Mouse (Mus musculus) lung, embryonic 15.5 days (tissue): Measurements from ENCODE around the gene Cdkl4. TPM values are rescaled to one million over a fixed set of nuclear protein-coding genes. Genes with fewer than 3 reads are reported as not detected.
"Not testable (repeated sequence)": the region's sequence is repeated elsewhere in the genome, so short reads cannot be mapped to it uniquely, and the experiment has no call there.

Experiments
- ATAC-seq: fragments of 200-750 bp; cut with Nextera tagmentation; 2 replicates; pipeline ENCODE4 v1.8.0; 2017; ENCODE audit warnings: moderate number of reproducible peaks, borderline replicate concordance; ENCODE audit not compliant: low FRiP score, low TSS enrichment; ENCODE audit errors: extremely low read depth
- H3K27ac ChIP-seq: fragments of 300-500 bp; sonication (generic); 2 replicates; pipeline ENCODE4 v1.5.1; 2015; ENCODE audit warnings: moderate library complexity, mild to moderate bottlenecking, inconsistent platforms
- H3K27me3 ChIP-seq: fragments of 300-500 bp; sonication (generic); 2 replicates; pipeline ENCODE4 v1.6.1; 2015; ENCODE audit warnings: inconsistent platforms
- H3K36me3 ChIP-seq: fragments of 300-500 bp; sonication (generic); 2 replicates; pipeline ENCODE4 v1.6.1; 2015; ENCODE audit warnings: inconsistent platforms
- H3K4me1 ChIP-seq: fragments of 300-500 bp; sonication (generic); 2 replicates; pipeline ENCODE4 v1.6.1; 2015; ENCODE audit warnings: inconsistent platforms
- H3K4me2 ChIP-seq: fragments of 300-500 bp; sonication (generic); 2 replicates; pipeline ENCODE4 v1.6.1; 2015; ENCODE audit warnings: inconsistent platforms, mild to moderate bottlenecking, moderate library complexity
- H3K4me3 ChIP-seq: fragments of 300-500 bp; sonication (generic); 2 replicates; pipeline ENCODE4 v1.5.1; 2015; ENCODE audit warnings: mild to moderate bottlenecking, inconsistent platforms
- H3K9ac ChIP-seq: fragments of 300-500 bp; sonication (generic); 2 replicates; pipeline ENCODE4 v1.6.1; 2015; ENCODE audit warnings: inconsistent platforms
- H3K9me3 ChIP-seq: fragments of 300-500 bp; sonication (generic); 2 replicates; pipeline ENCODE4 v1.6.1; 2016; ENCODE audit warnings: inconsistent platforms
- WGBS: fragments of 180-500 bp; shearing (Covaris S2); methylation state at CpG from one replicate; pipeline ENCODE4 v1.1.7; 2015; 5-methylcytosine and 5-hydroxymethylcytosine counted together
- polyA plus RNA-seq: library from polyadenylated mRNA; unstranded; fragments of >200 nt; fragmentation: Nextera tagmentation; extraction: Ambion mirVana; gene quantifications from 2 replicates; pipeline ENCODE4 v1.2.1, GENCODE M21; 2015

The Cdkl4 gene
- polyA plus RNA-seq, 1 experiment from 2014 or later, result 0.89 TPM

DNA sequence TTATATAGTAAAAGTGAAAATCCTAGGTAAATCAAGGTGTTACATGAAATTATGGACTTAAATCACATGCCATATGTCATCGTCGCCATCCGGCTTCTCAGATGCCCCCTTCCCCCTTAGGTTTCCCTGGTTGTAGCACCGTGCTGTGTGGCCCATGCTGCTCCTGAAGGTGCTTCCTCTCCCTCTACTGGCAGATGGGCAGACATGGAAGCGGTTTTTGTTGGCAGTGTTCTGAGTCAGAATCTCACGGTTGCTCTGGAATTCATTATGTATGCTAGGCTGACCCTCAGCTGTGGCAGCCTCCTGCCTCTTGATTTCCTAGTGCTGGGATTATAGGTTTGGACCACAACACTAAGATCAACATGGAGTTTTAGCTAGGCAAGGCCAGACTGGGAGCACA, 40.5 kb downstream of the Cdkl4 start:
- ATAC-seq, result no peak
- H3K36me3 ChIP-seq, result no peaks in the 10 kb centered on the region
- H3K4me2 ChIP-seq, result no peak overlapping the region
- H3K9ac ChIP-seq, result no peak overlapping the region
- H3K27me3 ChIP-seq, result no peaks in the 10 kb centered on the region
- WGBS, result 51% methylated on average over 6 of the region's 6 CpGs
- H3K27ac ChIP-seq, result no peak overlapping the region
- no peaks in the 10 kb centered on the region for H3K4me1 ChIP-seq
- no peaks in the 10 kb centered on the region for H3K9me3 ChIP-seq
- H3K4me3 ChIP-seq, result no peak overlapping the region

DNA sequence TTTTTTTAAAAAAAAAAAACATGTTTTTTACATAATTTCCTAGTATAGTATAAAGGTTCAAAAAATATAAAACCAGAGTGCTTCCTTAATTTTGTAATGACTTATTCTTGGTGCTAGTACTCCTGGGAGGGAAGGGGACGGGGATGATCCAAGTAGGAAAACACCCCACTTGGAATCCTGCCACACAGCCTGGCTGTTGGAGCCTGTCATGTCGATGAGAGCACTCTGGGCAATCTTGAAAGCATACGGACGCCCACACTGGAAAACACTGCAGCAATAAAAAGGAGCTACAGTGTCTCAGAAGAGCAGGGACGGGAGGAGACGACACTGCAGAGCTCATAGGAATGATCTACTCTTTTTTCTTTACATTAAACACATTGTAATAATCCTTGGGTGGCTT, 42.0 kb downstream of the Cdkl4 start:
- H3K9ac ChIP-seq, result no peak overlapping the region
- H3K4me2 ChIP-seq, result no peak overlapping the region
- H3K36me3 ChIP-seq, result no peaks in the 10 kb centered on the region
- no peak overlapping the region for H3K27ac ChIP-seq
- H3K9me3 ChIP-seq, result no peaks in the 10 kb centered on the region
- no peaks in the 10 kb centered on the region for H3K4me1 ChIP-seq
- no peak for ATAC-seq
- no peak overlapping the region for H3K4me3 ChIP-seq
- WGBS, result 51% methylated on average over 6 of the region's 6 CpGs
- no peaks in the 10 kb centered on the region for H3K27me3 ChIP-seq

DNA sequence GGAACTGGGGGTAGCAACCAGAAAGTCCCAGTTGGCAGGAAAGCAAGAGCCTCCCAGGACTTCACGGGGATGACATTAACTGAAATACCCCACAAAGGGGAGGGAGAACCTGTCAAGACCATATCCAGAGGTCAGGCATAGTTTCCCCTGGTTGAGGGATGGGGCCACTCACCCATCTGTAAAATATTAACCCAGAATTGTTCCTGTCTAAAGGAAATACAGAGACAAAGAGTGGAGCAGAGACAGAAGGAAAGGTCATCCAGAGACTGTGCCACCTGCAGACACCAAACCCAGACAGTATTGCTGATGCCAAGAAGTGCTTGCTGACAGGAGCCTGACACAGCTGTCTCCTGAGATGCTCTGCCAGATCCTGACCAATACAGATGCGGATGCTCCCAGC, 46.3 kb downstream of the Cdkl4 start:
- not testable (repeated sequence) for H3K9ac ChIP-seq, H3K4me3 ChIP-seq, H3K4me1 ChIP-seq, ATAC-seq, H3K9me3 ChIP-seq, H3K27me3 ChIP-seq, H3K4me2 ChIP-seq, H3K36me3 ChIP-seq, H3K27ac ChIP-seq
- WGBS, result 47% methylated on average over 2 of the region's 2 CpGs

DNA sequence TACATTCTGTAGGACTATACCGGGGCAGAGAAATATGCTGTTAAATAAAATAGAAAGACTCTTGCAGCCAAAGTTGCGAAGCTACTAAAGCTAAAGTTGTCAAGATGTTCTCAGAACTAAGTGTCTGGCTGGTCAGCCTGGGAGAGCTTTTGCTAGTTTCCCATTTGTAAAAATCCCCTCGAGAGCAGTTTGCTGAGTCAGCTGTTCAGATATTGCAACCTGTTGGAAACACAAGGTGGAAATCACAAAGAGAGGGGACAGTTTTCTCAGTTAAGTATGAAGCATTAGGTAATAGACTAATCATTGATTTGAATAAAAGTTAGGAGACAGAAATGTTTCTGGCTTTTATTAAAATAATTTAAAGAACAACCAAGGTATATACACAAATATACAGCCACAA, 54.4 kb downstream of the Cdkl4 start:
- Histone ChIP-seq H3K4me1 (no peaks in the 10 kb centered on the region), H3K9ac (no peak overlapping the region), H3K4me3 (no peak overlapping the region), H3K36me3 (no peaks in the 10 kb centered on the region), H3K27me3 (no peaks in the 10 kb centered on the region), H3K4me2 (no peak overlapping the region), H3K27ac (no peak overlapping the region), H3K9me3 (no peaks in the 10 kb centered on the region)
- 76% methylated on average over 3 of the region's 3 CpGs for WGBS
- no peak for ATAC-seq

DNA sequence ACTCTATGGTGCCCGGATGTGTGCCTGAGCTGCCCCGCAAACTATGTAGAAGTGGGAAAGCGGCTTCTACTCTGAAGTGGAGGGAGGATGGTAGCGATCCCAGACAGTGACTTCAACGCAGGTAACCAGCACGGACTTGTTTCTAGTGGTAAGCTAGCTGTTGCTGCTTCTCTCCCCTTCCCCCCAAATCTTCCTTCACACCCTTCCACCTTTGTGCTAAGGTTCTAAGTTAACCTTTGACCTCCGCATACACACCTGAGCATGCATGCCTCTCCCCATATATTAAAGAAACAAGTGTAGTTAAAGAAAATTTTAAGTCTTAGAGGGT, 55.4 kb downstream of the Cdkl4 start:
- no peaks in the 10 kb centered on the region for H3K4me1 ChIP-seq
- H3K9ac ChIP-seq, result no peak overlapping the region
- WGBS, result 60% methylated on average over 7 of the region's 7 CpGs
- no peak for ATAC-seq
- H3K4me3 ChIP-seq, result no peak overlapping the region
- H3K36me3 ChIP-seq, result no peaks in the 10 kb centered on the region
- H3K27ac ChIP-seq, result no peak overlapping the region
- H3K27me3 ChIP-seq, result no peaks in the 10 kb centered on the region
- no peaks in the 10 kb centered on the region for H3K9me3 ChIP-seq
- H3K4me2 ChIP-seq, result no peak overlapping the region

DNA sequence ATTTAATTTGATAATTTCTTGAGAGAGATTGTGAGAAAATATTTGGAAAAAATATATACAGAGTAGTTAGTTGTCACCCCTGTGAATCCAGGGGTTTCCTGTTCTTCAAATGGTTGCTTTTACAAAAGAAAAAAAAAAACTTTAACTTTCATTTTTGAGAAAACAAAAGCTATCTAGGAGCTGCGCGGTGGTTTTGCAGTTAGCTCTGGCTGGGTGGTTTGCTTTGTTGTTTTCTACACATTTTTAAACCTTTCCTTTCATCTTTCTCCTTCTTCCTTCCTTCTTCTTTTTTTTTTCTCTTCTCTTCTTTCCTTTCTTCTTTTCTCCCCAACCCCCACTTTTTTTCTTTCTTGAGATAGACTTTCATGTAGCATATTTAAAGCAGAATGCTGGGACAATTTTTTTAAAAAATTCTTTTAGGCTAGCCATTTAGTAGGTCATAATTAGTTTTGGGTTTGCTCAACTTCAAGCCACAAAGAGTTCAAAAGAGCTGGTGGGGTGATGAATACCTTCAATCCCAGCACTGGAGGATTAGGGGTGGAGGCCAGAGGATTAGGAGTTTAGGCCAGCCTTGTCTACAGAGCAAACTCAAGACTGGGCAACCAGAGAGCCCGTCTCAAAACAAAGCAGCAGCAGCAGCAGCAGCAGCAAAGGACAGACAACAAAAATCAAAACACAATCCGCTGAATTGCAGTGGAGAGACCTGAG, 55.9 kb downstream of the Cdkl4 start:
- H3K36me3 ChIP-seq, result no peaks in the 10 kb centered on the region
- no peak overlapping the region for H3K27ac ChIP-seq
- 68% methylated on average over 4 of the region's 4 CpGs for WGBS
- ATAC-seq, result no peak
- no peaks in the 10 kb centered on the region for H3K4me1 ChIP-seq
- no peaks in the 10 kb centered on the region for H3K27me3 ChIP-seq
- H3K4me3 ChIP-seq, result no peak overlapping the region
- no peaks in the 10 kb centered on the region for H3K9me3 ChIP-seq
- H3K9ac ChIP-seq, result no peak overlapping the region
- H3K4me2 ChIP-seq, result no peak overlapping the region

DNA sequence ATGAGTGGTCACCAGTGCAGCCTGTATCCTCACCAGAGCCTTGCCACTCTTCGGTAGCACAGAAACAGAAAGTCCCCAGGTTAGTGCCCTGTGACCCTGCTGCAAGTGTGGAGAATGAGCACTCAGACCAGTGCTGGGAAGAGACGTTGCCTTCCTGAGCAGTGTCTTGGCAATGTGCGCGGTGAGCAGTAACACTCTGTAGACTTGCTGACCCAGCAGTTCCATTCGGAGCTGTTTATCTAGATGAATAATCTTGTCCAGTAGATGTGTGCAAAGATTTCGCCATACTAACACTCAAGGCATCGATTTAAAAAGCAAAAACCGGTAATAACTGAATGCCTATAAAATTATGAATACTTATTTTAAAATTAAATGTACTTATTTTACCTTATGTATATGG, 57.1 kb downstream of the Cdkl4 start:
- WGBS, result 72% methylated on average over 8 of the region's 8 CpGs
- no peaks in the 10 kb centered on the region for H3K36me3 ChIP-seq
- no peaks in the 10 kb centered on the region for H3K4me1 ChIP-seq
- no peak overlapping the region for H3K4me3 ChIP-seq
- H3K27me3 ChIP-seq, result no peaks in the 10 kb centered on the region
- no peaks in the 10 kb centered on the region for H3K9me3 ChIP-seq
- no peak for ATAC-seq
- no peak overlapping the region for H3K4me2 ChIP-seq
- H3K9ac ChIP-seq, result no peak overlapping the region
- no peak overlapping the region for H3K27ac ChIP-seq

DNA sequence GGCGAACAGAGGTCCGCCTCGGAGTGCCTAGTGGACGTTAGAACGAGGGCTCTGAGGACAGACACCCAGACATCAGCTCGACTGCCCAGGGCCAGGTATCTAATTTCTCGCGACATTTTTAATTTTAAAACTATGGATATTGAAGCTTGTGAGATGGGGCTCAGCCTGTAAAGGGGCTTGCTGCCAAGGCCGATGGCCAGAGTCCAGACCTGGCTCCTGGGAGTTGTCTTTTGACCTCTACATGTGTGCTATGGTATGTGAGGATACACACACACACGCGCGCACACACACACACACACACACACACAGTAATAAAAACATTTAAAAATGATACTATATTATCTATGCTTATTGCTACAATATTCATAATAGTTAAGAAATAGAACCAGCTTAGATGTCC, 58.8 kb downstream of the Cdkl4 start:
- no peaks in the 10 kb centered on the region for H3K9me3 ChIP-seq
- H3K4me3 ChIP-seq, result no peak overlapping the region
- H3K4me2 ChIP-seq, result no peak overlapping the region
- 90% methylated on average over 12 of the region's 12 CpGs for WGBS
- no peak overlapping the region for H3K27ac ChIP-seq
- no peaks in the 10 kb centered on the region for H3K36me3 ChIP-seq
- no peak for ATAC-seq
- 0 out of 2 replicates have a peak, but pooled peaks cover under 1% of the 10 kb centered on the region for H3K4me1 ChIP-seq
- no peaks in the 10 kb centered on the region for H3K27me3 ChIP-seq
- H3K9ac ChIP-seq, result no peak overlapping the region

DNA sequence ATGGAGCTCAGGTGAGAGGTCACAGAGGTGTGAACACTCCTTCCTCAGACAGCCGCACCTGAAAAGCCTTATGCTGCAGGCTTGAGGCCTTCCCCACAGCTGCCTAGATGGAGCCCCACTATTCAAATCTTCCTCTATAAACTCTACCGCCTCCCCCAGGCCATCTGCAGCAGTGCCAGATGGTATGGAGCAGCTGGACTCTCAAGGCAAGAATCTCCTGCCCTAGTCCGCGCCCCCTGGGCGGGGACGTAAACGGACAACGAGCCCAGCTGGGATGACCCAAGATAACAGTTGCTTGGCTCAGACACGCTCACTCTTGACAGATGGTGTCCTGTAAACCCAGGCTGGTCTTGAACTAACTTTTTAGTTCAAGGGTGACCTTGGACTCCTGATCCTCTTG, 60.4 kb downstream of the Cdkl4 start:
- no peaks in the 10 kb centered on the region for H3K36me3 ChIP-seq
- 53% methylated on average over 9 of the region's 9 CpGs for WGBS
- no peaks in the 10 kb centered on the region for H3K27me3 ChIP-seq
- H3K4me2 ChIP-seq, result no peak overlapping the region
- H3K27ac ChIP-seq, result no peak overlapping the region
- 0 out of 2 replicates have a peak, but pooled peaks cover 5% of the 10 kb centered on the region for H3K4me1 ChIP-seq
- no peak overlapping the region for H3K4me3 ChIP-seq
- ATAC-seq, result no peak
- H3K9ac ChIP-seq, result no peak overlapping the region
- H3K9me3 ChIP-seq, result no peaks in the 10 kb centered on the region

DNA sequence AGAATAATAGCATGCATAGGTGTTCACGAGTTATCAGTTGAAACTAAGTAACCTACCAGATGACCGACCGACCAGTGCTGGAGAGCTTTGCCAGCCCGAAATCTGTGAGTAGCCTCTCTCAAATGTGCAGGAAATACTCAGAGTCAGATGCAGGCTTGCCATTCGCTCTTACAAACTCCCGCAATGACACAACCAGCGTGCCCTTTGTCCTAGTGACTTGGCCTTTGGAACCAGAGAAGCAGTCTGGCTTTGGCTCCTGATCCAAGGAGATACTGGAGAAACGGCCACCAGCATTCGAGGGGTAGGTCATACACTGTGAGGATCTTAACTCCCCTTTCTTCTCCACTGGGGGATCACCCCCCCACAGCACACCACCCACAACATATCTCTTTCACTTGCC, 61.7 kb downstream of the Cdkl4 start:
- WGBS, result 85% methylated on average over 9 of the region's 9 CpGs
- Histone ChIP-seq H3K27me3 (no peaks in the 10 kb centered on the region), H3K4me1 (0 out of 2 replicates have a peak, but pooled peaks cover 5% of the 10 kb centered on the region), H3K9me3 (no peaks in the 10 kb centered on the region), H3K36me3 (no peaks in the 10 kb centered on the region), H3K9ac (no peak overlapping the region), H3K4me3 (no peak overlapping the region), H3K27ac (no peak overlapping the region), H3K4me2 (no peak overlapping the region)
- ATAC-seq, result no peak

DNA sequence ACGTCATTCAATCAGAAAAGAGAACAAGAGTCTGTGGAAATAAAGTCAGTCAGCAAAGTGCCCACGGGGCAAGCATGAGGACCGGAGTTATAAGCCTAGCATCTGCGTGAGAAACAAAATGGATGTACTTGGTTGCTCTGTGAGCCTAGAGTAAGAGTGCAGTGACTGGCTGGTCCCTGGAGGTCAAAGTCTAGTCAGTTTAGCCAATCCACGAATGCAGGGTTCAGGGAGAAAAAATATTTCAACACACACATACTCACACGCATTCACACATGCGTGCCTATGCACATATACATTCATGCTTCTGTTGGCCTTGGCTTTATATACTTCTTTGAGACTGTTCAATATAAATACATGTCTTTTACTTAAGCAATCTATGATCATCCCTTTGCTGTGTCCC, 62.1 kb downstream of the Cdkl4 start:
- Histone ChIP-seq H3K9ac (no peak overlapping the region), H3K27me3 (no peaks in the 10 kb centered on the region), H3K27ac (no peak overlapping the region), H3K4me3 (no peak overlapping the region), H3K4me2 (no peak overlapping the region), H3K36me3 (no peaks in the 10 kb centered on the region), H3K4me1 (0 out of 2 replicates have a peak, but pooled peaks cover 5% of the 10 kb centered on the region), H3K9me3 (no peaks in the 10 kb centered on the region)
- WGBS, result 88% methylated on average over 7 of the region's 7 CpGs
- no peak for ATAC-seq

DNA sequence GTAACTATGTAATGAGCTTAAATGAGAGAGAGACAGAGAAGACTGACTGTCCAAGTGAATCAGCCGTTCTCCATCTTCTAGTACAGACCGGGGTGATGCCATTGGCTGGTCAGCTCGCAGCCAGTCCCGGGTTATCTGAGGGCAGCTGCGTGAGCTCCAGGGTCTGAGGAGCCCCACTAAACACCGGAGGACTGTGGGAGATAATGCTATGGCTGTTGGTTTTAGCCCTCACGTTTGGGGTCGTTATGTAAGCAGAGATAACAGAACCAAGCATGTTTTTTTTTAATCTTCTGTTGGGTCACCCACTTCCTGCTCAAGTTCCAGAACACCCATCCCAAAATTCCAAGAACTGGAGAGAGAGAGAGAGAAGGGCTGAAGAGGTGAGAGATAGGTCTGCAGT, 63.8 kb downstream of the Cdkl4 start:
- Histone ChIP-seq H3K9me3 (no peaks in the 10 kb centered on the region), H3K4me2 (no peak overlapping the region), H3K9ac (no peak overlapping the region), H3K36me3 (no peaks in the 10 kb centered on the region), H3K27me3 (no peaks in the 10 kb centered on the region), H3K27ac (no peak overlapping the region), H3K4me1 (0 out of 2 replicates have a peak, but pooled peaks cover 5% of the 10 kb centered on the region), H3K4me3 (no peak overlapping the region)
- 30% methylated on average over 8 of the region's 8 CpGs for WGBS
- ATAC-seq, result no peak

DNA sequence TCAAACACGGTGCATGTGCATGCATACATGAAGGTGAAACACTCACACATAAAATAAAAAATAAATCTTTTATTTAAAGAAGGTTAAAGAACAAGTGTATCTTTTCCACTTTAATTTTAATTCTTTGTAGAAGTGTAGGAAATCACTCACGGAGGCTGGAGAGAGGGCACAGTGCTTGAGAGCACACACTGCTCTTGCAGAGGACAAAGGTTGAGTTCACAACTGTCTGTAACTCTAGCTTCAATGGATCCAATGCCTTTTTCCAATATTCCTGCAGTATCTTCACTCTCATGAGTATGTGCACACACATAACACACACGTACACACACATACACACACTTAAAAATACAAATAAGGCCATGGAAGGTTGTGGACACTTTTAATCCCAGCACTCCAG, 67.2 kb downstream of the Cdkl4 start:
- Histone ChIP-seq H3K4me1 (0 out of 2 replicates have a peak, but pooled peaks cover 5% of the 10 kb centered on the region), H3K9me3 (no peaks in the 10 kb centered on the region), H3K27me3 (no peaks in the 10 kb centered on the region), H3K27ac (no peak overlapping the region), H3K9ac (no peak overlapping the region), H3K4me3 (no peak overlapping the region), H3K36me3 (no peaks in the 10 kb centered on the region), H3K4me2 (no peak overlapping the region)
- 36% methylated on average over 3 of the region's 3 CpGs for WGBS
- no peak for ATAC-seq
